Mouse (Mus musculus) CD4-positive, CD25-positive, alpha-beta regulatory T cell, adult 4 months (primary cell): ENCODE results near the gene Dvl3. TPM values are rescaled to one million over a fixed set of nuclear protein-coding genes. Genes with fewer than 3 reads are reported as not detected.

Source experiments
- ATAC-seq: one replicate; pipeline ENCODE4 v1.8.0; 2017
- polyA plus RNA-seq, 2 experiments: library from polyadenylated mRNA; unstranded; fragments of 100-300 nt; shearing (Covaris generic); gene quantifications; one replicate each; pipeline ENCODE4 v1.2.1; 2017

The Dvl3 gene
- polyA plus RNA-seq, 2 experiments from 2014 or later = 14.7 to 17.8 TPM

DNA sequence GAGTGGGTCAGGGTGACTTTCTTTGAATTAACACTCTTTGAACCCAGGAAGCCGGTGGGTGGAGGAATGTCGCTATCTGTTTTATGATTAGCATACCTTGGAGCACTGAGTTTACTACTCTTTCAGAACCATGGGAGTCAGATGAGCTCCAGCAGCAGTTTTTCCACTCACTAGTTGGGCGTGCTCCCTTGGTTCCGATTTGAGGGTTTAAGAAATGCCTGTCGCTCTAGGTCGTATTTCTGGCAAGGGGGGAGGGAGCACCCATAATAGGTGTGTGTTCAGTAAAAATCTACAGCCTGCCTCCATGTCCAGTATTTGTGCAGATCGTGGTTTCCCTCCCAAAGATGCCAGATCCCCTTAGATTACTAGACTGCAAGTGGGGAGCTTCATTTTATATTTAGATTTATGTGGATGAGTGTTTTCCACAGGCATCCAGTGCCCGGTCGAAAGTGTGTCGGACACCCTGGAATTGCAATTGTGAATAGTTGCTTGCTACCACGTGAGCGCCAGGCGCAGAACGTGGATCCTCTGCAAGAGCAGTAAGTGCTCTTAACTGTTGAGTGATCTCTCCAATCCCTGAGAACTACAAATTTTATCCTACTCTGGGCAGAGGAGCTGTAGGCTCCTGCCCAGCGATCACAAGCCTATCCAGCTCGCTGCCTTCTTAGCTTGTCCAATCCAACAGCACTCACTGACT is 18.7 kb upstream of the Dvl3 start:
- ATAC-seq = no peak

GRCm38 (mm10) chr16:20498677-20499475 is 17.9 kb upstream of the Dvl3 start, which contains the start of gene Eif2b5:
Gene Eif2b5, plus strand, starts transcription at chr16:20498817.
- ATAC-seq = peak; percentile 89

DNA sequence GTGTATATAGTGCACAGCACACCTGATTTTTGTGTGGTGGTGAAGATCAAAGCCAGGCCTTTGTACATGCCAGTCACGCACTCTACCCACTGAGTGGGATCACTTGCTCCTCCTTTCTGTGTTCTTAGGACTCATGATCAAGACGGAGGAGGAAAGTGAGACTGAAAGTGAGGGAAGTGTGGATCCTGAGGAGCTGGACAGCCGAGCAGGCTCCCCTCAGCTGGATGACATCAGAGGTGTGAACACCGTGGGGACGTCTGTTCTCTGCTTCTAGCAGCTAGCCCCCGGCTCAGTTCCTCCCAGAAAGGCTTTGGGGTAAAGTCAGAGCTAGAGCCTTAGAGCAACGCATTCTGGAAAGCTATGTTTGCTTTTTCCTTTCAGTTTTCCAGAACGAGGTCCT is 10.8 kb upstream of the Dvl3 start:
- no peak for ATAC-seq

GRCm38 (mm10) chr16:20509349-20509748 is 7.4 kb upstream of the Dvl3 start:
- no peak for ATAC-seq

GRCm38 (mm10) chr16:20511277-20511847 is 5.4 kb upstream of the Dvl3 start:
- ATAC-seq = no peak

- ATAC-seq = no peak
These were observed 750 bp upstream of the Dvl3 start for GRCm38 (mm10) chr16:20516032-20516431.

DNA sequence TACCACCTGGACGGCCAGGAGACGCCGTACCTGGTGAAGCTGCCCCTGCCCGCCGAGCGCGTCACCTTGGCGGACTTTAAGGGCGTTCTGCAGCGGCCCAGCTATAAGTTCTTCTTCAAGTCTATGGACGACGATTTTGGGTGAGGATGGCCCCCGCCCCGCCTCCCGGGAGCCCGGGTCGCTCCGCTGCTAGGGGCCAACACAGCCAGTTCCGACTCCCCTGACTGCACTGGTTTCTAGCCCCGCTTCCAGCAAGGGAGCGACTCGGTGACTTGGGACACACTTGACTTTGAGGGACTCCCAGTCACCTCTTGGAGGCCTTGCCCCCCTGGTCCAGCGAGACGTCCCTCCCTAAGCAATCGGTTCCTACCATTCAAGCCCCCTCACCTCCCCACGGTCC is 434 bp downstream of the Dvl3 start:
- peak; percentile 48 for ATAC-seq

GRCm38 (mm10) chr16:20517701-20518374 is 1.1 kb downstream of the Dvl3 start:
- peak; percentile 25 for ATAC-seq

GRCm38 (mm10) chr16:20523886-20524285 is 7.1 kb downstream of the Dvl3 start:
- no peak for ATAC-seq

GRCm38 (mm10) chr16:20528779-20529178 is 12.0 kb downstream of the Dvl3 start:
- ATAC-seq = no peak

DNA sequence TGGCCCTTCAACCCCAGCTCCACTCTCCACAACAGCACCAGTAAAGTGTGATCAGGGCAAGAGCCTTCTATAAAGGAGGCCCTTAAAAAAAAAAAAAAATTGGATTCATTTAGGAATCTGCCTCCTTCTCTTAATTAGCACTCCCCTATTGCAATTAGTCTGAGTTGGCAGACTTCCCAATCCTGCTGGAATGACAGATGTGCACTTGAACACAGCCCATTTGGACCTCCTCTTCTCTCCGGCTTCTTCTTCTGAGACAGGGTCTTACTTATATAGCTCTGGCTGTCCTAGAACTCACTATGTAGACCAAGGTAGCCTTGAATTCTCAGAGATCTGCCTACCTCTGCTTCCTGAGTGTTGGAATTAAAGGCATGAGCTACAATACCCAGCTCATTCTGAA is 12.6 kb downstream of the Dvl3 start:
- no peak for ATAC-seq

- no peak for ATAC-seq
These were observed 14.2 kb downstream of the Dvl3 start for GRCm38 (mm10) chr16:20530941-20531340.

DNA sequence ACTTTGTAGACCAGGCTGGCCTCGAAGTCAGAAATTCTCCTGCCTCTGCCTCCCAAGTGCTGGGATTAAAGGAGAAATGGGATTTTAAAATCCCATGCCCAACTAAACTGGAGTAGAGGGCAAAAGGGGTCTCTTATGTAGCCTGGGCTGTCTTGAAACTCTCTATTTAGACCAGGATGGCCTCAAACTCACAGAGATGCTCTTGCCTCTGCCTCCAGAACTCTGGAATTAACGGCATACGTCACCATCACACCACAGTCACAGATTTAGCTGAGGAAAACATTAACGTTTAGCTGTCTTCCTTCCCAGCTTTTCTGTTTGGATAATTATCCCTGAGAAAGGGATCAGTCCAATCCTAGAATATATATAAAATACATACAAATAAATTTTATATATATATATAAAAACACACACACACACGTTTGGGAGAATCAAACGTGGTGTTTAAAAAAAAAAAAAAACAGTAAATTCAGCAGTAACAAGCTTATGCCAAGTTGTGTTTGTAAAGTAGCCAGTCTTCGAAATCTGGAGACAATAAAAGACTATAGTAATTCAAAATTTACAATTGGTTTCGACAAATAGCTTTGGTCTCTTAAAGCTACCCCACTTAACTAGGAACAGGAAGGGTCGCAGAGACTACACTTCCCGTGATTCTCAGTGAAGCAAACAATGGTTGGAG is 18.0 kb downstream of the Dvl3 start:
- ATAC-seq = no peak

DNA sequence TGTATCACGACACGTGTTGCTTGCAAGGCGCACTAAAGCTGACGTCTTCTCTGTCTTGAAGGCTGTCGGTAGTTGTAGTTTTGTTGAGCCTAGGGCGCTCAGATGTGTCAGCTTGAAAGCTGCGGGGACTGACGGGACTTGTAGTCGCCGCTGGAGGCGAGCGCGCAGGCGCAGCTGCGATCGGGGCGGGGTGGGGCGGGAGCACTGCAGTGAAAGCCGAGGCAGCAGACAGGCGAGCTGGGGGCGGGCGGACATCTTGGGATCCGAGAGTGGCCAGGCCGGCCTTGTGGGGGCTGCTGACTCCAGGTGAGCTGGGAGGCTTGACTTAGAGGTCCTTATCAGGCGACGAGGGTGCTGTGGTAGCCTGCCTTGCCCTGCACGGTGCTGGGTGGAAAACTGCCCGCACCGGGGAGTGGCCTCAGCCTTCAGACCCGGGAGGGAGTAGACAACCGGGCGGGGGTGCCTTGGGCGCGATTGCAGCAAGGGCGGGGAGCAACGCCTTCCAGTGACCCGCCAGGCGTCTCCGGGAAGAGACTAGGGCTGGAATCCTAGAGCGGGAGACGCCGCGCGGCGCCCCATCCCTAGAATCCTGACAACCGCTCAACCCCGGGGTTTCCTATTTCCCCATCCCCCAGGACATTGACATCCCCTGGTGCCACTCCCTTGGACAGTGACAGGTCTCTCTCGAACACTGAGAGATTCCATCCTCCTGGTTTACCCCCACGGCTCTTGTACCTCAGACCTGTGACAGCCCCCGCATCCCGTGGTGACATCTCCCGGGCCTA is 18.7 kb downstream of the Dvl3 start, which contains the start of gene Ap2m1:
Gene Ap2m1, plus strand, starts transcription at position 183 of the 785 bp plus-strand sequence.
- peak; percentile 99 for ATAC-seq

GRCm38 (mm10) chr16:20536081-20536665 is 19.4 kb downstream of the Dvl3 start:
- no peak for ATAC-seq

GRCm38 (mm10) chr16:20537071-20537471 is 20.3 kb downstream of the Dvl3 start:
- no peak for ATAC-seq

GRCm38 (mm10) chr16:20537601-20538320 is 21.0 kb downstream of the Dvl3 start:
- no peak for ATAC-seq

- no peak for ATAC-seq
These were observed 22.9 kb downstream of the Dvl3 start for GRCm38 (mm10) chr16:20539649-20540048.

DNA sequence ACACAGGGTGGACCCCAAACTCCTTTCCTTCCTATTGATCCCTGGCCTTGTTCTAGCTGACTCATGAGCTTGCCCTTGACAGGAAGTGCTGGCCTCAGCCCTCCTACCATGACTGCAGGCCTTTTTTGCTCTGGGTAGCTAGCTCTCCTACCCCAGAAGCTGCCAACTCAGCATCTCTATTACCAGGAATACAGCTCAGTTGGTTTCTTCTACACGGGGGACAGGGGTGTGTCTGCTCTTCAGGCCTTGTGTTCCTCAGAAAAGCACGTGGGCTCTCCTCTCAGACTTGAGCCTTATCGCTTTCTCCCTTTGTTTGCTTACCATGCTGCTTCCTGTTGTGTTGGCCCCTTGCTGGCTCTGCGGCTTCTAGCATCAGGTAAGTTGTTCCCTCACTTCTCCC is 23.7 kb downstream of the Dvl3 start:
- ATAC-seq = no peak

DNA sequence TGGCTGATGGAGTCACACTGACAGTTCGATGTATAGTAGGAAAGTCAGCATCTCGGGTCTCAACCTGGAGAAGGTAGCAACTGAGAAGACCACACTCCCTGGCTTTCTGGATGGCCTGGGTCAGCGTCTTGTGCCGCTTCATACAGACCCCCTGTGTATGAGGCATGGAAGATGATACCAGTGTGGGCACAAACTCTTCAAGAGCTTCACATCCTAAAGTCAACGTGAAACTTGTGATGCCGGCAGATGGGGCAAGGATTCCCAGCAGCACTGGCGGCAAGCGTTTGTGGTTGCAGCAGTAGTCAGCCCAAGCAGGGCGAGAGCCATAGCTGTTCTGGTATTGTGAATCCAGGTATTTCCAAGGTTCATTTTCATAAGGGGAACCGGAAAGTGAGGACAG is 28.9 kb downstream of the Dvl3 start:
- ATAC-seq = no peak
